Mouse (Mus musculus) Patski (cell line): ENCODE results near the gene Atad5. TPM values are rescaled to one million over a fixed set of nuclear protein-coding genes. Genes with fewer than 3 reads are reported as not detected.

ENCODE experiments used
- ATAC-seq: fragments of 100-300 bp; one replicate; pipeline ENCODE4 v1.8.0; 2021
- CTCF ChIA-PET: fragments of 350-600 bp; sonication (Branson Sonifier 250); formaldehyde crosslinking; loops from one replicate; lab custom pipeline; 2022; ENCODE audit warnings: inconsistent platforms; lab: Charles Lee
- POLR2A ChIA-PET: fragments of 350-600 bp; sonication (Branson Sonifier 250); formaldehyde crosslinking; loops from one replicate; lab custom pipeline; 2022; ENCODE audit warnings: antibody characterized with exemption, inconsistent platforms; lab: Charles Lee
- DNase-seq: peaks from one replicate; pipeline ENCODE4 v3.0.0-alpha.2; 2011; ENCODE audit warnings: low read depth, low spot score
- H3K27me3 ChIP-seq: fragments of 371-371 bp; one replicate; pipeline ENCODE4 v1.5.1; 2021
- CTCF ChIP-seq: fragments of 100-300 bp; IDR thresholded peaks from one replicate; pipeline ENCODE4 v1.5.1; 2021
- in situ Hi-C: fragments of 300-500 bp; cut with MboI; formaldehyde crosslinking; loops from 3 replicates; pipeline ENCODE4 v1.11.1; 2018; ENCODE audit warnings: low pct_unique_long_range_greater_than_20kb, mixed read lengths
- polyA plus RNA-seq: library from polyadenylated mRNA; unstranded; gene quantifications from one replicate; pipeline ENCODE4 v1.2.3, GENCODE M21; 2021

Gene Atad5
- polyA plus RNA-seq, 1 experiment from 2014 or later: 4.5 TPM

DNA sequence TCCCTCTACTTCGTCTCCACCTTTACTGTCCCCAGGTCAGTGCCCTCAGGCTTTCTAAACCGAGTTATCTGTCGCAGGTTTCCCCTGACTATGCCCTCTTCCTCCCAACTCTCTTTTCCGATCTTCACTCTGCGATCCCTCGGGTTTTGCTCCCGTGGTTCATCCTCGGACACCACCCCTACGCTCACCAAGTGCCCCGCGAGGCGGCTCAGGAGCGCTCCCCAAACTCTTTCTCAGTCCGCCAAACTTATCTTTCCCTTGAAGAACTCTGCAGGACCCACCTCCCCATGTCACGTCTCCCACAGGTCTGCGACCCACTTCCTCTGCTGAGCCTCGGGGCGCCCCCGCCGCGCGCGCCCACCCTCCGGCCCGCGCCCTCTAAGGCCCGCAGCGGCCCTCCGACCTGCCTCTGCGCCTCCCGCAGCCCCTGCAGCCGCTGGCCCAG lies 8.8 kb upstream of the Atad5 start:
- ATAC-seq (peak; percentile 48), DNase-seq (no peak)
- CTCF ChIA-PET: no interaction called here
- in situ Hi-C loops: loop anchor here (5.0 kb wide), 1 partner anchor 38 kb away; no protein-coding TSS in a partner anchor
- POLR2A ChIA-PET: interaction anchor here (0.7 to 1.6 kb wide), 3 partner anchors 9 to 120 kb away, joined by 3 to 6 read pairs (median 4); no protein-coding TSS in a partner anchor
- no peaks in the 10 kb centered on the region for H3K27me3 ChIP-seq
- TF ChIP-seq CTCF: no peak

DNA sequence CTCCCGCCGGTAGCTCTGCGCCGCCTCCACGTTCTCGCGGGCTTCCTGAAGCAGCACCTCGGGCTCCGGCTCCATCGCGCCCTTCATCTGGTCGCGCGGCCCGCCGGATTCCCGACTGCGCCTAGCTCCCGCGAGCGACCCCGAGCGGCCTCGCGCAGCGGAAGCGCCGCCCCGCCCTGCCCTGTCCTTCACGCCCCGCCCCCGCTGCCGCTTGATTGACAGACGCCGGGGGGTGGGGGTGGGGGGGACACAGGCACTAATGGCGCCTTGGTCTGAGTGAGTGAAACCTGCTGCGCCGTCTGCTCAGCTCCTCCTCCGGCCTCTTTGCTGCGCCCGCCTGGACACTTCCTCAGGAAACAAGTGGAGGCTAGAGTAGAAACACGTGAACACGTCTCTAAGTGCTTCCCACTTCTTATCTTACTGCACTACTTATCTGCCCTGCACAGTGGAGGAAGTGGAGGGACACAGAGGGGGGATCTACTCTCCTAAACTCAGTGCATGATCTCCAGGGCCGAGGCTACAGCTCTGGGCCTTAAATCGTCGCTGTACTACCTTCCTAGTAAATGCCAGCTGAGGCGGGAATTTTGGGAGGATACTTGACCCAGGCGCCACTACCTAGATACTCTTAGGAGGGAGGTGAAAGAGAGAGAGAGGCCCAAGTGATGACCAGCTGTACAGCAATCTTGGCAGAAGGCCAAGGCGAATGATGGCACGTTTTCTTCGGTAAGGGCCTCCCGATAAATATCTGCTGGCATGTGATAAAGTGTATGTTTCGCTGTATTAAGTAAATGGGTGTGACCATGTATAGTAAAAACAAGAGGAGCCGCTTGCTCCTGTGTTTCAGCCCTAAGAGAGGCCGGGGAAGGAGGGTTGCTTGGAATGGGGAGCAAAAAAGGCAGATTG lies 8.1 kb upstream of the Atad5 start, which contains the start of gene Crlf3:
Gene Crlf3, minus strand, starts transcription at position 166 of the 903 bp plus-strand sequence.
- no peaks in the 10 kb centered on the region for H3K27me3 ChIP-seq
- peak; percentile 92 for ATAC-seq
- ChIA-PET POLR2A (interaction anchor here (0.7 to 1.6 kb wide), 3 partner anchors 10 to 119 kb away, joined by 3 to 6 read pairs (median 4); no protein-coding TSS in a partner anchor), CTCF (no interaction called here)
- in situ Hi-C loops: loop anchor here (5.0 kb wide), 1 partner anchor 39 kb away; no protein-coding TSS in a partner anchor
- peak; percentile 24 for DNase-seq
- TF ChIP-seq CTCF: peak; percentile 83

DNA sequence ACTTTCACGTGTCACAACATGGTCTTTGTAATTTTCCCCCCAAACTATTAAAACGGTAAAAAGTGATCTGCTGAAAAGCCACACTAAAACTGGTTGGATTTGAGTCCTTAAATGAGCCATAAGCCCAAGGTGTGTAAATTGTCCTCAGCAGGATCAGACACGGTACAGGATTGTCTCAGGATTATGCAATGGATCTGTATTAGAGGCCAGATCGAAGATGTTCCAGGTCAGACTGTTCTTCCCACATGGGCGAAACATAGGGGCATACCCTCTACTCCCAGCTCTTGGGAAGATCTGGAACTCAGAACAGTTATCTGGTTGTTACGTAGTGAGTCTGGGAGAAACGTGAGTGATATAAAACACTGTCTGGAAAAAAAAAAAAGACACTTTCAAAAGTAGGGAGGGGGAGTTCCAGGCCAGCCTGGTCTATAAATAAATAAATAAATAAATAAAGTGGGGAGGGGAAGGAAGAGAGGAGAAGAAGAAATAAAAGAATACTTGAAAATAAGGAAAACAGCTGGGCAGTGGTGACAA lies 7.3 kb upstream of the Atad5 start:
- TF ChIP-seq CTCF: no peak
- CTCF ChIA-PET: no interaction called here
- POLR2A ChIA-PET: interaction anchor here (1.6 kb wide), 1 partner anchor 10 kb away, joined by 6 read pairs; no protein-coding TSS in a partner anchor
- DNase-seq (no peak), ATAC-seq (no peak)
- in situ Hi-C loops: loop anchor here (5.0 kb wide), 1 partner anchor 40 kb away; no protein-coding TSS in a partner anchor
- no peaks in the 10 kb centered on the region for H3K27me3 ChIP-seq

DNA sequence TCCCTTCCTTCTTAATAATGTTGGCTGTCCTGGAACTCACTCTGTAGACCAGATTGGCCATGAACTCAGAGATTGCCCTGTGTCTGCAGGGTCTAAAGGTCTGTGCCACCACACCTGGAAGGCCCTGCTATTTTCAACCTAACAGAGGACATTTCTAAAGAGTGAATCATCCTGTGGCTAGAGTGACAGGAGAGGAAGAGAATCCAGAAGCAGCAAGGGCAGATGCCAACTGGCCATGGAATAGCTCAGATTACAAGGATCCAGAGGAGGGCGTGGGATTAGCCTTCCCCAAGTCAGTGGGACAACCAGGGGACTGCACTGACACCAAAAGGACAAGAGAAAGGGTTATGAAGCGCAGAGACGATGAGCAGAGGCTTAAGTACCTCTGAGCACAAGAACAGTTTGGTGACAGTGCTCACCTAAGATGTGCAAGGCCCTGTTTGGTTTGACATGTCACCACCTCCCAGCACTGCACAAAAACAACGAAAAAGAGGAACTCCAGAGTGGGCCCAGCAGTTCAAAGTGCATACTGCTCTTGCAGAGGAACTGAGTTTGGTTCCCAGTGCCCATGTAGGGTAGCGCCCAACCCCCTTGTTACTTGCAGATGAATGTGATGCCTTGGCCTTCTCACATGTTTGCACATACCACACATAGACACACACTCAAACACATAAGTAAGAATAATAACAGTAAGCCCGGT lies 3.7 kb upstream of the Atad5 start:
- ATAC-seq (no peak), DNase-seq (no peak)
- in situ Hi-C loops: no loop called here
- H3K27me3 ChIP-seq: no peaks in the 10 kb centered on the region
- POLR2A ChIA-PET: no interaction called here
- no peak for TF ChIP-seq CTCF
- CTCF ChIA-PET: no interaction called here

DNA sequence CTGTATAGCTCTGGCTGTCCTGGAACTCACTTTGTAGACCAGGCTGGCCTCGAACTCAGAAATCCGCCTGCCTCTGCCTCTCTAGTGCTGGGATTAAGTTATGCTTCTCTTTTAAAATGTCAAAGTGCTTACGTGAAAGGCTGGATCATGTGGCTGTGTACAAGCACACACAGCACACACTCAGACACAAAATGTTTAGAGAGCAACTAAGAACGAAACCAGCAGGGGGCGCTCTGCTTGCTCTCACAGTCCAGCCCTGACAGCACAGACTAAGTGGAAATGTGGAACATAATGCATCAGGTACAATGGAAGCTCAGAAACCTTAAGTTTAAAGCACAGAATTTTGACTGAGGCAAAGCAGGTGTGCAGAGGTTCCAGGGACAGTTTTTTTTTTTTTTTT lies 2.4 kb upstream of the Atad5 start:
- DNase-seq (peak; percentile 39), ATAC-seq (no peak)
- CTCF ChIA-PET: interaction anchor here (0.7 to 1.5 kb wide), 16 partner anchors 10 to 97 kb away, joined by 3 to 6 read pairs (median 4); partner anchors contain the start of gene Rnf135
- in situ Hi-C loops: no loop called here
- TF ChIP-seq CTCF: peak; percentile 92
- H3K27me3 ChIP-seq: no peaks in the 10 kb centered on the region
- POLR2A ChIA-PET: interaction anchor here (0.7 kb wide), 1 partner anchor 248 kb away, joined by 3 read pairs; no protein-coding TSS in a partner anchor

DNA sequence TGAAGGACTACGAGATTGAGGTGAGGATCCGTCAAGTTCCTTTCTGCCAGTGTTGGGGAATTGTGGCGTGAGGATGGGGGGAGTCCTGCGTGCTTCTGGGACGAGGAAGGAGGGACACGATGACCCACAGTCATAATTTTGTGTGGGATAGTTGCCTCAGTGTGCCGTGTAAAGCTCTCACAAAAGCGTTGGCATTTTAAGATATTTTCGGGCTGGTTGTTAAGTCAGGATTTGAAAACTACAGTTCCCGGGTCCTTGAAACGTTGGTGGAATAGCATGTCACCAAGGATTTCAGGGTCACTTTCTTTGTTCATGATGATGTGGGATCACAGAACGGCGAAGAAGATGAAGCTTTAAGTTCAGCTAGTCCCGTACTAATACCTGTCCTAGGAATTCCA lies 616 bp downstream of the Atad5 start:
- no peak for ATAC-seq
- no peaks in the 10 kb centered on the region for H3K27me3 ChIP-seq
- TF ChIP-seq CTCF: no peak
- in situ Hi-C loops: no loop called here
- no peak for DNase-seq
- CTCF ChIA-PET: interaction anchor here (1.5 kb wide), 1 partner anchor 45 kb away, joined by 7 read pairs; no protein-coding TSS in a partner anchor
- POLR2A ChIA-PET: no interaction called here

DNA sequence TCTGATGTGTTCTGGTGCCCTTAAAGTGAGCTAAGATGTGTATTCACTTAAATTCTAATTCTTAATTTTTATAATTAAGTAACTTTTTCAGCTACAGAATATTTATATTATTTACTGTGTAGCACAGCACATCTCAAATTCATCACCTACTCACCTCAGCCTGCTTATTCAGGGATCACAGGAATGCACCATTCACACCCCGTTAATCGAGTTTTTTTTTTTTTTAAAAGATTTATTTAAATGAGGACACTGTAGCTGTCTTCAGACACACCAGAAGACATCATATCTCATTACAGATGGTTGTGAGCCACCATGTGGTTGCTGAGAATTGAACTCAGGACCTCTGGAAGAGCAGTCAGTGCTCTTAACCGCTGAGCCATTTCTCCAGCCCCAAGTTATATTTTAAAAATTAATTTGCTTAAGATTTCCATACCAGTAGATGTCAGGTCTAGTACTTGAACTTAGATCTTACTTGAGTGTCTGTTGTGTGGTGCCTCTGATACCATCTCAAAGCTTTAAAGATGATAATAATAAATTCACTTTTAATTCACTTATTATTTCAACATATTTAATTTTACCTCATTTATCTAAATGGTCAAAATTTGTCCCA lies 1.5 kb downstream of the Atad5 start:
- DNase-seq: no peak
- ATAC-seq: no peak
- ChIA-PET POLR2A (no interaction called here), CTCF (interaction anchor here (1.4 to 1.5 kb wide), 2 partner anchors 25 to 46 kb away, joined by 3 to 7 read pairs; no protein-coding TSS in a partner anchor)
- H3K27me3 ChIP-seq: no peaks in the 10 kb centered on the region
- TF ChIP-seq CTCF: no peak
- in situ Hi-C loops: no loop called here

DNA sequence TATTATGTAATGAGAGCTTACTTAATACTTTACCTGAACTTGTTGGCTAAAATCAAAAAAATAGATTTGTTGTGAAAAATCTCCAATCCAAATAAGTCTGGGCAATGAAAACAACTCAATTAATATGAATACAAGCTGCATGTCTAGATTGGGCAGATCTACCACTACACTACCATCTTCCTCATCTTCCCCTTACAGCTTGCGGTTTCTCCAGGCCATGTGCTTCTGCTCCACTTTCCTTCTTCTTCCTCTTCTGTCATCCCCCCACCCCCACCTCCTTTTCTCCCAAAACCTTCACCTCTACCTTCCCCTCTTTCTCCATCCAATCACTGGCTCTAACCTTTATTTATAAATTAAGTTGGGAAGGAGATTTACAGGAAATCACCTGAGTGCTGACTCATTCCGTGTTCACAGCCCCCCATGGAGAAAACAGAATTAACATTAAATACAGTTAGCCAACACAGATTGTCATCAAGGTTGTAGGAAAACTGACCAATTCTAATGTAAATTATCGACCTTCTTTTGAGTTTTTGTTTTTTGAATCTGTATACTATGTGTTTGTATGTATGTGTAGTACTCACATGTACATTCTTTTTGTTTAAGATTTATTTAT lies 9.3 kb downstream of the Atad5 start:
- H3K27me3 ChIP-seq: no peaks in the 10 kb centered on the region
- POLR2A ChIA-PET: no interaction called here
- in situ Hi-C loops: no loop called here
- ATAC-seq (no peak), DNase-seq (no peak)
- TF ChIP-seq CTCF: no peak
- CTCF ChIA-PET: no interaction called here

DNA sequence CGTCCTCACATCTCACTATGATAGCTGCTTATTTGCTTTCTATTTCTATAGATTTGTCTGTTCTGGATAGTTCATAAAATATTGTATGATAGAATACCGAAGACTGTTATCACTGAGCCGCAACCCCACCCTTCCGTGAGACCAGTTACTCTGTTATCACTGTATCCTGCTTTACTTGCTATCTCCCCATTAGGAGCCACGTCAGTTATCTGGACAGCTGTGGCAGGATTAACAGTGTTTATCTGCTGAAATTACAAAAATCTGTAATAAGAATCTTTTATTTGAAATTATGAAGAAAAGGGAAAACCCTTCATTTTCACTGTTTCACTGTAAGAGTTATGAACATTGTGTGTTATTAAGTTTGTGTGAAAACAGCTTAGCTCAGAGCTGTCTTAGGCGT lies 12.1 kb downstream of the Atad5 start:
- ATAC-seq (no peak), DNase-seq (no peak)
- no peaks in the 10 kb centered on the region for H3K27me3 ChIP-seq
- in situ Hi-C loops: no loop called here
- ChIA-PET POLR2A (no interaction called here), CTCF (no interaction called here)
- TF ChIP-seq CTCF: no peak
